In genomic region chr7:139717781-139718180, GRCm38 (mm10) we compare ENCODE assay signal across 15 mouse cellular contexts. TPM values are rescaled to one million over a fixed set of nuclear protein-coding genes. Genes with fewer than 3 reads are reported as not detected.
"Had no signal": no experiment of that assay in that cellular context is flagged by ENCODE, and none has a peak within 500 bp of the region (broad histone marks: within the 10 kb centered on the region; RNA-seq: fewer than 3 reads in every experiment).

No protein-coding gene starts in this region.

- H3K4me1 ChIP-seq: limb, embryonic 10.5 days; liver, embryonic 15.5 days; lung, embryonic 15.5 days; midbrain, embryonic 12.5 days; neural tube, embryonic 13.5 days had no signal

- DNase-seq: kidney, adult 11 months; retina, postnatal 1 day; right cerebral cortex, postnatal 4 days; spleen, adult 18-20 months; thymus, adult 18-20 months; thymus, postnatal 14 days had no signal

- H3K9me3 ChIP-seq: limb, embryonic 10.5 days; liver, embryonic 15.5 days; lung, embryonic 15.5 days; midbrain, embryonic 12.5 days; neural tube, embryonic 13.5 days had no signal

- H3K27ac ChIP-seq: hindbrain, postnatal 0 days; limb, embryonic 10.5 days; liver, embryonic 15.5 days; lung, embryonic 15.5 days; midbrain, embryonic 12.5 days; neural tube, embryonic 13.5 days had no signal

- H3K4me3 ChIP-seq: limb, embryonic 10.5 days; liver, embryonic 15.5 days; lung, embryonic 15.5 days; midbrain, embryonic 12.5 days; neural tube, embryonic 13.5 days had no signal

- H3K27me3 ChIP-seq: liver, embryonic 15.5 days; lung, embryonic 15.5 days; midbrain, embryonic 12.5 days; neural tube, embryonic 13.5 days had no signal

- H3K36me3 ChIP-seq: limb, embryonic 10.5 days; liver, embryonic 15.5 days; lung, embryonic 15.5 days; midbrain, embryonic 12.5 days; neural tube, embryonic 13.5 days had no signal

RNA-seq across cellular contexts. Expression of gene Cfap46, which starts 34.2 kb away (rescaled TPM):
- total RNA-seq: megakaryocyte-erythroid progenitor cell, adult 5-6 weeks had no signal
- polyA plus RNA-seq: large intestine, adult 2 months; liver, embryonic 11.5 days; liver, embryonic 15.5 days had no signal
